Mouse (Mus musculus): ENCODE results near the gene Sfrp2.

GRCm38 (mm10) chr3:83789651-83790451, 23.7 kb downstream of the Sfrp2 start:
- TF ChIP-seq CTCF (IDR thresholded peaks at IDR 0.05; ENCODE audit: borderline replicate concordance, insufficient read depth, low read length), result no peak
- 0 out of 2 replicates have a peak, but pooled peaks have one; percentile 39 for TF ChIP-seq POLR2A (IDR thresholded peaks at IDR 0.05; ENCODE audit: low read depth, low read length)

Data from embryonic fibroblast, embryonic 13.5 days (primary cell).